Mouse (Mus musculus) adrenal gland, postnatal 4 days (tissue): ENCODE measurements around the gene Sycn. TPM values are rescaled to one million over a fixed set of nuclear protein-coding genes. Genes with fewer than 3 reads are reported as not detected.

Source experiments
- DNase-seq, 2 experiments: peaks; one replicate each; pipeline ENCODE4 v3.0.0; 2021 to 2022; ENCODE audit warnings: low spot score in 2 of 2, mixed read lengths in 2 of 2
- microRNA-seq: library from miRNA; unstranded; fragments of <30 nt; microRNA quantifications from one replicate; pipeline ENCODE4 v1.2.0, GENCODE M21; 2021
- total RNA-seq, 2 experiments: library from RNA; stranded (reverse); gene quantifications; 2 replicates each; pipeline ENCODE4 v1.2.3; 2021

Sycn gene
- total RNA-seq, 2 experiments from 2014 or later = 117 TPM; not detected in 1

DNA sequence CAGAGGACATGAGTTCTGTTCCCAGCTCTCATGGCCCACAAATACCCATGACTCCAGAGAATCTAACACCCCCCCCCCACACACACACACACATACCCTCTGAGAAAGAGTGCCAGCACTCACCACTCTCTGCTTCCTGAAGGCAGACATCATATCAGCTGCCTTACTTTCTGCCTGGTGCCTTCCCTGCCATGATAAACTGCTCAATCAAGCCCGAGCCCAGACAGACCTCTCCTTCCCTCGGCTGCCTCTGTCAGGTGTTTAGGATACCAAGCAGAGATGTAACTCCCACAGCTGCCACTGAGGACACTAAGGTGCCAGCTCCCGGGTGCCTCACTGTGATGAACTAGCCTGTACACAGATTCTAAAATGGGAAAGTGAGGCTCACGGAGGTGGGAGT, 43.8 kb downstream of the Sycn start:
- no peak for DNase-seq

DNA sequence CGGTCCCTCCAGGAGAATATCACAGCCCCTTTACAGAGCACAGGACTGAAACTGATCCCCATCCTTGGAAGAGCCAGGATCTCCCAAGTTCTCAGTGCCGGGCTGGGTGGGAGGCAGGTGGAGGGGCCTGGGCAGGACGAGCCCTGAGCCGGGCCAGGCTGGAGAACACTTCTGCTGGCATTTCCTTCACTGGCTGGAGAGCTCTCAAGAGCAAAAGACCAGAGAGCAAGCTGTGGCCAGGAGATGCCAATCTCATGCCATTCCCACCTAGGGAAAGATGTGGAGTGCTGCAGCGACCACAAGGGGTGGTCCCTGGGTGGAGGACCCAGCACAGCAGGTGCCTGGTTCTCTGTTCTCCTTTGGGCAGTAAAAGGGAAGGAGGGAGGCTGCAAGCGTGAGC, 44.3 kb downstream of the Sycn start:
- no peak for DNase-seq

DNA sequence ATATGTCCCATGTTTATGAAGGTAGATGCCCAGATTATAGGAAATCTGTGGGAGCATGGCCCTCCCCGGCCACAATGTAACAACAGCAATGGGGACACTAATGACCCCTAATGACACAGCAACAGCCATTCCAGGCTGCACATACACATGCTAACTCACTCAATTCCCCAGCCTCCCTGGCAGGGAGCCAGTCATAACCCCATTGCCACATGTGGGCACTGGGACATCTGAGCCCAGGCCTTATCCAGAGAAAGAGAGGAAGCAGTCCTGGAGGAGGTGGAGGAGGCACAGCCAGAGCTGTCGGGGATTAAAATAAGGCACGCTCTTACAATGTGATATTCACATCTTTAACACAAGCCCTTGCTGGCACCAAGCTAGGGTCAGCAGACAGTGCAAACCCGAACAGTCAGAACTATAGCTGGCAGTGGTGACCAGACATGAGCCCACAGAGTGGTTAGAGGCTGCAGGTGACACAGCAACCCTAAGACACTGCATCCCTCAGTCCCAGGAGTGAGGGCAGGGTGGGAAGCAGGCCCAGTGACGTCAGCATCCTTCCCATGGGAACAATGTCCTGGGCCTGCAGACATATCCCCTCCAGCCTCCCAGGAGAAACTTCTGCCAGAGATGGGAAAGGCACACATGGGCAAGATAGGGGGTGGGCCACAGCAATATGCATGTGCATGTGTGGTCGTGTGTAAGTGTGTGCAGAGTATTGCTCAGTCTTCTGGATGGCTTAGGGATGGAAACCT, 46.2 kb downstream of the Sycn start:
- DNase-seq = no peak

DNA sequence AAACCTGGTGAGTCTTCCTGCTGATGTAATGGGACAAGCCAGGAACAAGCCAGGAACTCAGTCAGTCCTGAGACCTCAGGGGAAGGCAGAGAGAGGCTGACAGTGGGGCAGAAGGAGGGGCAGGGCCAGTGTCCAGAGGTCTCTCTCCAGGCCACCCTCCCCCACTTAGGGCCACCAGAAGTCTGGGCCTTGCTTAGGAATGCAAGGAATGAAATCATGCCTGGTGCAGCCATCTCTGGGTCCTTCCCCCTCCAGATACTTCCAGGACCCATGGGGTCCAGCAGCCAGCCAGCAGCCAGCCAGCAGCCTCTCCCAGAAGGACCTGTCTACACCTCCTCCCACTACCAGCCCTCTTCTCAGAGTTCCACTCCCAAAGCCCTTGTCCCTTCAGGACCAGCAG, 47.0 kb downstream of the Sycn start:
- no peak for DNase-seq

Small RNAs within 50 kb of the gene (microRNA-seq; reads per million reads assigned to microRNA genes)
- gene Mir7049 = not detected

Other genes starting within 250 kb of the Sycn start
- gene Selenov, start 249.7 kb upstream of the Sycn start, total RNA-seq = under 1 TPM; 0.87 TPM
- gene Dll3, start 238.6 kb upstream of the Sycn start, total RNA-seq = 1 to 10 TPM in 1 of 2 experiments, under 1 TPM in 1; 0.62 to 1.6 TPM
- gene Timm50, start 228.8 kb upstream of the Sycn start, total RNA-seq = 10 to 100 TPM; 84.1 to 85.6 TPM
- 100 to 1,000 TPM; 113 to 123 TPM for gene Supt5, start 202.1 kb upstream of the Sycn start, total RNA-seq
- gene Rps16, start 190.2 kb upstream of the Sycn start, total RNA-seq = 1,000 to 10,000 TPM; 1,647 to 1,689 TPM
- 10 to 100 TPM; 39.3 to 47.2 TPM for gene Plekhg2, start 168.3 kb upstream of the Sycn start, total RNA-seq
- 10 to 100 TPM; 12.0 to 13.3 TPM for gene Zfp36, start 160.6 kb upstream of the Sycn start, total RNA-seq
- 10 to 100 TPM; 24.2 to 26.1 TPM for gene Med29, start 148.2 kb upstream of the Sycn start, total RNA-seq
- gene Paf1, start 147.9 kb upstream of the Sycn start, total RNA-seq = 10 to 100 TPM; 71.8 to 93.4 TPM
- 10 to 100 TPM; 17.1 to 21.0 TPM for gene Gmfg, start 103.4 kb upstream of the Sycn start, total RNA-seq
- 10 to 100 TPM; 19.1 to 19.6 TPM for gene Lrfn1, start 88.9 kb upstream of the Sycn start, total RNA-seq
- gene Ifnl2, start 30.4 kb upstream of the Sycn start, total RNA-seq = not detected
- not detected for gene Ifnl3, start 18.0 kb upstream of the Sycn start, total RNA-seq
- not detected for gene Nccrp1, start 6.4 kb downstream of the Sycn start, total RNA-seq
- gene Samd4b, start 57.3 kb downstream of the Sycn start, total RNA-seq = 10 to 100 TPM; 56.0 to 59.0 TPM
- gene Pak4, start 57.3 kb downstream of the Sycn start, total RNA-seq = 10 to 100 TPM; 32.0 to 36.6 TPM
- not detected for gene Acp7, start 90.4 kb downstream of the Sycn start, total RNA-seq
- 1 to 10 TPM; 2.8 to 4.6 TPM for gene Fbxo27, start 152.0 kb downstream of the Sycn start, total RNA-seq
- gene Fbxo17, start 175.9 kb downstream of the Sycn start, total RNA-seq = 10 to 100 TPM; 10.1 to 10.6 TPM
- 10 to 100 TPM; 59.7 to 63.5 TPM for gene Mrps12, start 200.9 kb downstream of the Sycn start, total RNA-seq
- 10 to 100 TPM; 25.0 to 27.0 TPM for gene Sars2, start 201.1 kb downstream of the Sycn start, total RNA-seq
- gene Ccer2, start 215.3 kb downstream of the Sycn start, total RNA-seq = not detected
- 10 to 100 TPM; 62.8 to 66.2 TPM for gene Sirt2, start 225.8 kb downstream of the Sycn start, total RNA-seq
- gene Nfkbib, start 226.6 kb downstream of the Sycn start, total RNA-seq = 10 to 100 TPM; 24.6 to 27.3 TPM
- 1 to 10 TPM; 2.2 to 4.2 TPM for gene Rinl, start 248.1 kb downstream of the Sycn start, total RNA-seq